Mouse (Mus musculus): ENCODE results near the gene Txnrd1.

Gene Txnrd1

GRCm38 (mm10) chr10:82833926-82834325 is at the start of gene Txnrd1:
Txnrd1 (plus strand) TSS chr10:82833951.
- Histone ChIP-seq H3K4me1 (replicated peaks; ENCODE audit: low read depth, low read length) (no peaks in the 10 kb centered on the region; the same call in 1 of the 2 replicates), H3K27me3 (ENCODE audit: insufficient read depth, low read length) (no peaks in the 10 kb centered on the region), H3K36me3 (ENCODE audit: insufficient read depth, low read length) (no peaks in the 10 kb centered on the region), H3K4me3 (replicated peaks; ENCODE audit: low read length) (no peak within 1 kb of the TSS), H3K9me3 (ENCODE audit: low read length) (peaks cover 29% of the 10 kb centered on the region)
- TF ChIP-seq CTCF (conservative IDR thresholded peaks at IDR 0.05; ENCODE audit: low read length) (no peak), POU5F1 (IDR thresholded peaks at IDR 0.05; ENCODE audit: borderline replicate concordance, low read length) (no peak), NANOG (IDR thresholded peaks at IDR 0.05; ENCODE audit: borderline replicate concordance, low read length) (no peak)

GRCm38 (mm10) chr10:82789181-82789580 is 44.6 kb upstream of the Txnrd1 start:
- H3K4me1 ChIP-seq (replicated peaks; ENCODE audit: low read depth, low read length) = peaks cover 7% of the 10 kb centered on the region; the same call in 1 of the 2 replicates
- H3K36me3 ChIP-seq (ENCODE audit: insufficient read depth, low read length) = no peaks in the 10 kb centered on the region
- H3K4me3 ChIP-seq (replicated peaks; ENCODE audit: low read length) = no peak overlapping the region
- no peaks in the 10 kb centered on the region for H3K9me3 ChIP-seq (ENCODE audit: low read length)
- TF ChIP-seq NANOG (IDR thresholded peaks at IDR 0.05; ENCODE audit: borderline replicate concordance, low read length) (no peak), CTCF (conservative IDR thresholded peaks at IDR 0.05; ENCODE audit: low read length) (no peak), POU5F1 (IDR thresholded peaks at IDR 0.05; ENCODE audit: borderline replicate concordance, low read length) (no peak)
- H3K27me3 ChIP-seq (ENCODE audit: insufficient read depth, low read length) = peaks cover 3% of the 10 kb centered on the region; the same call in 1 of the 2 replicates

- Histone ChIP-seq H3K4me1 (replicated peaks; ENCODE audit: low read depth, low read length) (peaks cover 16% of the 10 kb centered on the region), H3K36me3 (ENCODE audit: insufficient read depth, low read length) (no peaks in the 10 kb centered on the region), H3K4me3 (replicated peaks; ENCODE audit: low read length) (no peak overlapping the region), H3K27me3 (ENCODE audit: insufficient read depth, low read length) (peaks cover 3% of the 10 kb centered on the region; the same call in 1 of the 2 replicates), H3K9me3 (ENCODE audit: low read length) (no peaks in the 10 kb centered on the region)
- TF ChIP-seq NANOG (IDR thresholded peaks at IDR 0.05; ENCODE audit: borderline replicate concordance, low read length) (no peak), CTCF (conservative IDR thresholded peaks at IDR 0.05; ENCODE audit: low read length) (no peak), POU5F1 (IDR thresholded peaks at IDR 0.05; ENCODE audit: borderline replicate concordance, low read length) (no peak)
These were observed 43.2 kb upstream of the Txnrd1 start for GRCm38 (mm10) chr10:82790504-82790903.

GRCm38 (mm10) chr10:82791713-82792112 is 42.0 kb upstream of the Txnrd1 start:
- peak; percentile 49 for TF ChIP-seq CTCF (conservative IDR thresholded peaks at IDR 0.05; ENCODE audit: low read length)
- TF ChIP-seq POU5F1 (IDR thresholded peaks at IDR 0.05; ENCODE audit: borderline replicate concordance, low read length) = no peak
- no peak for TF ChIP-seq NANOG (IDR thresholded peaks at IDR 0.05; ENCODE audit: borderline replicate concordance, low read length)
- Histone ChIP-seq H3K4me3 (replicated peaks; ENCODE audit: low read length) (no peak overlapping the region), H3K36me3 (ENCODE audit: insufficient read depth, low read length) (no peaks in the 10 kb centered on the region), H3K27me3 (ENCODE audit: insufficient read depth, low read length) (peaks cover 3% of the 10 kb centered on the region; the same call in 1 of the 2 replicates), H3K9me3 (ENCODE audit: low read length) (no peaks in the 10 kb centered on the region), H3K4me1 (replicated peaks; ENCODE audit: low read depth, low read length) (peaks cover 26% of the 10 kb centered on the region)

GRCm38 (mm10) chr10:82792311-82792710 is 41.4 kb upstream of the Txnrd1 start:
- TF ChIP-seq NANOG (IDR thresholded peaks at IDR 0.05; ENCODE audit: borderline replicate concordance, low read length) (no peak), CTCF (conservative IDR thresholded peaks at IDR 0.05; ENCODE audit: low read length) (no peak), POU5F1 (IDR thresholded peaks at IDR 0.05; ENCODE audit: borderline replicate concordance, low read length) (no peak)
- Histone ChIP-seq H3K27me3 (ENCODE audit: insufficient read depth, low read length) (peaks cover 3% of the 10 kb centered on the region; the same call in 1 of the 2 replicates), H3K9me3 (ENCODE audit: low read length) (no peaks in the 10 kb centered on the region), H3K36me3 (ENCODE audit: insufficient read depth, low read length) (no peaks in the 10 kb centered on the region), H3K4me3 (replicated peaks; ENCODE audit: low read length) (no peak overlapping the region), H3K4me1 (replicated peaks; ENCODE audit: low read depth, low read length) (peaks cover 32% of the 10 kb centered on the region)

GRCm38 (mm10) chr10:82795071-82795731 is 38.5 kb upstream of the Txnrd1 start:
- Histone ChIP-seq H3K4me1 (replicated peaks; ENCODE audit: low read depth, low read length) (peaks cover 59% of the 10 kb centered on the region), H3K27me3 (ENCODE audit: insufficient read depth, low read length) (peaks cover 3% of the 10 kb centered on the region; the same call in 1 of the 2 replicates), H3K4me3 (replicated peaks; ENCODE audit: low read length) (peak overlapping the region; percentile 63), H3K36me3 (ENCODE audit: insufficient read depth, low read length) (no peaks in the 10 kb centered on the region), H3K9me3 (ENCODE audit: low read length) (no peaks in the 10 kb centered on the region)
- TF ChIP-seq NANOG (IDR thresholded peaks at IDR 0.05; ENCODE audit: borderline replicate concordance, low read length) = no peak
- no peak for TF ChIP-seq CTCF (conservative IDR thresholded peaks at IDR 0.05; ENCODE audit: low read length)
- TF ChIP-seq POU5F1 (IDR thresholded peaks at IDR 0.05; ENCODE audit: borderline replicate concordance, low read length) = no peak

GRCm38 (mm10) chr10:82795767-82796166 is 38.0 kb upstream of the Txnrd1 start:
- Histone ChIP-seq H3K4me1 (replicated peaks; ENCODE audit: low read depth, low read length) (peaks cover 56% of the 10 kb centered on the region), H3K4me3 (replicated peaks; ENCODE audit: low read length) (peak overlapping the region; percentile 63), H3K36me3 (ENCODE audit: insufficient read depth, low read length) (no peaks in the 10 kb centered on the region), H3K9me3 (ENCODE audit: low read length) (no peaks in the 10 kb centered on the region), H3K27me3 (ENCODE audit: insufficient read depth, low read length) (peaks cover 3% of the 10 kb centered on the region; the same call in 1 of the 2 replicates)
- TF ChIP-seq POU5F1 (IDR thresholded peaks at IDR 0.05; ENCODE audit: borderline replicate concordance, low read length) (no peak), CTCF (conservative IDR thresholded peaks at IDR 0.05; ENCODE audit: low read length) (no peak), NANOG (IDR thresholded peaks at IDR 0.05; ENCODE audit: borderline replicate concordance, low read length) (no peak)

- Histone ChIP-seq H3K4me3 (replicated peaks; ENCODE audit: low read length) (no peak overlapping the region), H3K9me3 (ENCODE audit: low read length) (no peaks in the 10 kb centered on the region), H3K27me3 (ENCODE audit: insufficient read depth, low read length) (peaks cover 3% of the 10 kb centered on the region; the same call in 1 of the 2 replicates), H3K4me1 (replicated peaks; ENCODE audit: low read depth, low read length) (peaks cover 57% of the 10 kb centered on the region), H3K36me3 (ENCODE audit: insufficient read depth, low read length) (no peaks in the 10 kb centered on the region)
- TF ChIP-seq POU5F1 (IDR thresholded peaks at IDR 0.05; ENCODE audit: borderline replicate concordance, low read length) (no peak), CTCF (conservative IDR thresholded peaks at IDR 0.05; ENCODE audit: low read length) (no peak), NANOG (IDR thresholded peaks at IDR 0.05; ENCODE audit: borderline replicate concordance, low read length) (no peak)
These were observed 37.2 kb upstream of the Txnrd1 start for GRCm38 (mm10) chr10:82796471-82797118.
